Mouse (Mus musculus) G1E (cell line): ENCODE results near the gene Fam81a.

Experiments
- CTCF ChIP-seq: IDR thresholded peaks from 2 replicates; pipeline ENCODE4 v1.5.1; 2012; ENCODE audit warnings: low read depth, low read length, inconsistent platforms, mixed read lengths
- GATA1 ChIP-seq: IDR thresholded peaks from 2 replicates; pipeline ENCODE4 v1.6.1; 2012; ENCODE audit warnings: borderline replicate concordance, low read length, inconsistent platforms, mixed read lengths
- GATA2 ChIP-seq: IDR thresholded peaks from 2 replicates; pipeline ENCODE4 v1.6.1; 2012; ENCODE audit warnings: low read depth, low read length, inconsistent platforms, borderline replicate concordance
- TAL1 ChIP-seq: conservative IDR thresholded peaks from 2 replicates; pipeline ENCODE4 v1.6.1; 2012; ENCODE audit warnings: low read depth, low read length, inconsistent platforms, mixed read lengths

DNA sequence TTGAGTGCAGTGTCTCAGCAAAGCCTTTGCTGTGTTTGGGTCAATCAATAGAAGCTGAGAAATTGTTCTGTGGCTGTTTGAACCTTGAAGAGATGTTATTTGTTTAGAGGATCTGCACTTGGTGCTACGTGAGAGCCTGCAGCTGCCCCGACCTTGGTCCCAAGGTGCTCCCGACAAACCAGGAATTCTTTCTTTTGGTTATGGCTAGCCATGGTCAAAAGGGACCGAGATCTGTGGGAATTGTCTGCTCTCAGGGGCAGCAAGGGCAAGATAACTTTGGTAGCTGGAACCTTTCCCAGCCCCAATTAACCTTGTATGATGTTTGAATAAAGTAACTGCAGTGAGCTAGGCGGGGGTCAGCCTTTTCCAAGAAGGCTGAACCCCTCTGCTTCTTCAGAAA is 34.2 kb downstream of the Fam81a start:
- TF ChIP-seq CTCF (no peak), GATA2 (no peak), GATA1 (no peak), TAL1 (no peak)
